Mouse (Mus musculus) T-cell, adult 2 months (primary cell): ENCODE data around the gene Vmn1r165.
"Not testable (repeated sequence)": the region's sequence is repeated elsewhere in the genome, so short reads cannot be mapped to it uniquely, and the experiment has no call there.

ENCODE experiments used
- DNase-seq: peaks from one replicate; pipeline ENCODE4 v3.0.0; 2022; ENCODE audit warnings: low spot score

The Vmn1r165 gene

DNA sequence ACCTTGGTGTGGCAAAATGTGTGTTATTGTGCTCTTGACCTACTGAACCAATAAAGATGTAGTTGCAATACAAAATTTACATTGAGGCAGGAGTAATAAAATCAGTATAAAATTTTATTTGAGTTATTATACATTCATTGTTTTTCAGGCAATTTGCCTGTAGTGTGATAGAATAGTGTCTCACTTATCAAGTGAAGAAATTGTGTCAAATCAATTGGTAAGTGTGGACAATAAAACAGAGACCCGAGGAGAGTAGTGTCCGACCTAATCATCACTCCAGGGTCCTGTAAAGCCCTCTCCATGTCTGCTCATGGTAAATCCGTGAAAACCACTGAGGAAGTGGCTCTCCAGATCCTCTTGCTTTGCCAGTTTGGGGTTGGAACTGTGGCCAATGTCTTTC is at the start of gene Vmn1r165:
Gene Vmn1r165, plus strand, starts transcription at position 301 of the 400 bp plus-strand sequence.
- DNase-seq: not testable (repeated sequence)

DNA sequence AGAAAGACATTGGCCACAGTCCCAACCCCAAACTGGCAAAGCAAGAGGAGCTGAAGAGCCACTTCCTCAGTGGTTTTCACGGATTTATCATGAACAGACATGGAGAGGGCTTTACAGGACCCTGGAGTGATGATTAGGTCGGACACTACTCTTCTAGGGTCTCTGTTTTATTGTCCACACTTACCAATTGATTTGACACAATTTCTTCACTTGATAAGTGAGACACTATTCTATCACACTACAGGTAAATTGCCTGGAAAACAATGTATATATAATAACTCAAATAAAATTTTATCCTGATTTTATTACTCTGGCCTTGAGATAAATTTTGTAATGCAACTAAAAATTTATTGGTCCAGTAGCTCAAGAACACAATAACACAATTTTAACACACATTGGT is 34.5 kb downstream of the Vmn1r165 start, which contains the start of gene Vmn1r166:
Gene Vmn1r166, minus strand, starts transcription at position 101 of the 400 bp plus-strand sequence.
- not testable (repeated sequence) for DNase-seq
